Mouse (Mus musculus): ENCODE results near the gene Slc4a8.
A peak's percentile ranks its signal among the peaks of the same experiment; 100 is the strongest.

Slc4a8 gene

GRCm38 (mm10) chr15:100829775-100830174 lies 68.2 kb downstream of the Slc4a8 start:
- no peak for DNase-seq (ENCODE audit: low spot score in 2 of 2)

DNA sequence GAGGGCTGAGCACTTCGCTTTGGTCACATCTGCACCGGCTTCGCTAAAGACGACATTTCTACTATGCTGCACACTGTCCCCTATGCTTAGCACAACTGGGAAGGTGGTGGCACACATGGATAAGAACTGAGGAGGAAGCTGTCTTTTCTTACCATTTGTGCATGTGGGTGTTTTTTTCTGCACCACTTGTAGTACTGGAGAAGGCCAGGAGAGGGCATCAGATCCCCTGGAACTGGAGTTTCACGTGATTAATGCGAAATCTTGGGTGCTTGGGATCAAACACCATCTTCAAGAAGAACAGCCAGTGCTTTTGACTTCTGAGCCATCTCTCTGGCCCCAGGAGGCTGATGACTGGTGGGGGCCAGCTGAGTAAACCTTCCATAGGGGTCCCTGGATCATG lies 69.1 kb downstream of the Slc4a8 start:
- no peak for DNase-seq (ENCODE audit: low spot score in 2 of 2)

DNA sequence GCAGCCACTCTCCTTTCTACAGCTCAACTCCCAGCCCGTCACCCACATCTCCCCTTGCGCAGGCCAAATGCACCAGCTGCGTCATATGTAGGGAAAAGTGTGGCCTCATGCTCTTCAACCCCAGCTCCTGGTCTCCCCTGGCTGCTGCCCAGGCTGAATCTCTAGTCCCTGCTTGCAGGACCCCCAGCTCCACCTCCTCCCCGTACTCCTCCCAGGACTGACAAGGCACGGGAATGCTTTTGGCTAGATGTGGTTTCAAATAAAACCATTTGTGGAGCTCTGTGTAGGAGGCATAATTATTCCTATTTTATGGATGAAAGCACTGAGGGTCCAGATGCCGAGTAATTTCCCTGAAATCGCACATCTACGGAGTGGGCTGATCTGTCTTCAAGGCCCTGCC lies 70.6 kb downstream of the Slc4a8 start:
- no peak for DNase-seq (ENCODE audit: low spot score in 2 of 2)

- DNase-seq (ENCODE audit: low spot score in 2 of 2): no peak
Measured at GRCm38 (mm10) chr15:100832784-100833183, 71.2 kb downstream of the Slc4a8 start.

DNA sequence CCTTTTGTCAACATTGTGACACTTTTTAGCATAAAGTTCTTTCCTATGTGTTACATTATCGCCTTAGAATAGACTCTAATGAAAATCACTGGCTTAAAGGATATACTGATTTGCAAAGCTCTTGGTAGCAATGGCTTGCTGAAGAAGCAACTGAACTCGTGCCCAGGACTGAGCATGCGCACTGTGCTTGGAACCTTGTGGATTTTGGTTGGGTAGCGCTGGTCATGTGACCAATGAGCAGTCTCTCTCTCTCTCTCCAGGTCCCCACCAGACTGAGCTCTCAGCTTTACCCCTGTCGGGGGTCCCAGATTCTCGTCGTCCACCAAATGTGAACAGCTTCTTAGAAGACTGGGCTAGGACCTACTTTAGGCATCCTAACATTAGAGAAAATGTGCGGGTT lies 75.2 kb downstream of the Slc4a8 start:
- DNase-seq (ENCODE audit: low spot score in 2 of 2): no peak

GRCm38 (mm10) chr15:100838607-100839207 lies 77.2 kb downstream of the Slc4a8 start:
- peak in 1 of 2 experiments; percentile 8 for DNase-seq (ENCODE audit: low spot score in 2 of 2)

DNA sequence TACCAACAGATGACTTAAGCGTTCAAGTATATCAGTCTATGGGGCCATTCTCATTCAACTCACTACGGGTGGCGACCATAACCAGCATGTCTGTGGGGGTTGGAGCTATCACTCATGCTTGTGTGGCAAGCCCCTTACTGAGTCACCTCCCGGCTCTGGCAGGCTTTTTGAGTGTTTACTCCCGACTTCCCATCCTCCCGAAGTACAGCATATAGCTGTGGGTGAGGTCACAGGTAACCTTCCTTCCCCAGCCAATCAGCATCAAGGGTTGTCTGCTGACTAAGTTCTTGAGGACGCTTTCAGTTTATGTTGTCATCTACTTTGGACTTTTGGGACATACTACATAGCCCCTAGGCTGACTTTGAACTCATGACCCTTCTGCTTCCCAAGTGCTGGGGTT lies 82.8 kb downstream of the Slc4a8 start:
- DNase-seq (ENCODE audit: low spot score in 2 of 2): no peak

DNA sequence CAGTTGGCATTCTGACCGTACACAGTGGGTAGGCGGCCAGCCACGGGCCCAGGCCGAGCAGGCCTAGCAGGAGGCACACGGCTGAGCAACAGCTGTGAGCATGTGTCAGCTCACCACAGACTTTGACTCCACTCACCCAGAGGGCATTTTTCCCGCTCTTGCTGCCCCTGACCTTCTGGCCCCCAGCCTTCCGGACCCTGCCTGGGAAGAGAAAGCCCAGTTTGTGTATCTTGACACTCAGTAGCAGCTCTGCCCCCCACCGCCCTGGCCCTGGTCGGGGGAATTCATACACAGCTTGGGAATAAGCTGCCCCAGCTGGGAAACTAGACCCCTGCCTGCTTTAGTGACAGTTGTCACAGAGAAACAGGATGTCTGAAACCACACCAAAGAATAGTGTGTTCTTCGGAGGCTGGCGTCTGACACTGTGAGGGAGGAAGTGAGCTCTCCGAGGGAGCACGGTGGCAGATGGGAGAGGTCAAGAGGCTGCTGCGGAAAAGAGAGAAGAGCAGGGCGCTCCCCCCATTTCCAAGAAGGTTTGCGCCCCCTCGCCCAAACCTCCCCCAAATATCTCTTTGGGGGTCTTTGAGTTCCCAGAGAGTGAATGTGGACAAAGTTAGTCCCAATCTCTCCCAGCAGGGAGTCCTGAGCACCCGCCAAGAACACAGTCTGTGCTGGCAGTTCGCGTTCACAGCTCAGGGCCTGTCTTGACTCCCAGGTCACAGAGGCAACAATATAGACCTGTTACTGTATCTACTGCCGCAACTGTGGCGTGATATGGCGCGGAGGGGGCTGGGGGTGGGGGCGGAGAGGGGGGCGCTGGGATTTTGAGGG lies 83.7 kb downstream of the Slc4a8 start:
- no peak for DNase-seq (ENCODE audit: low spot score in 2 of 2)

DNA sequence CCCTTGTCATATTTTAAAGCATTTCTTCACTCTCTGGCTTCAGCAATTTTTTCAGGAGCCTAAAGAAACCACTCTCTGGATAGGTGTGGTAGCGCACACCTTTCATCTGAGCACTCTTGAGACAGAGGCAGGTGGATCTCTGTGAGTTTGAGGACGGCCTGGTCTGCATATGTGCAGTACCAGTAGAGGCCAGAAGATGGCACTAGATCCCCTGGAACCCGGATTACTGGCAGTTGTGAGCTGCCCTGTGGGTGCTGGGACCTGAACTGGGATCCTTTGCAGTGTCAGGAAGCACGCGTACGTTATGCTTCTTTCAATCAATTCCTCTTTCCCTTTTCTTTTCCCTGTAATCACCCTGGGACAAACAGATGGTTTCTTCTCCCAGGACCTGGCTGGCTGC lies 85.6 kb downstream of the Slc4a8 start:
- DNase-seq (ENCODE audit: low spot score in 2 of 2): no peak

DNA sequence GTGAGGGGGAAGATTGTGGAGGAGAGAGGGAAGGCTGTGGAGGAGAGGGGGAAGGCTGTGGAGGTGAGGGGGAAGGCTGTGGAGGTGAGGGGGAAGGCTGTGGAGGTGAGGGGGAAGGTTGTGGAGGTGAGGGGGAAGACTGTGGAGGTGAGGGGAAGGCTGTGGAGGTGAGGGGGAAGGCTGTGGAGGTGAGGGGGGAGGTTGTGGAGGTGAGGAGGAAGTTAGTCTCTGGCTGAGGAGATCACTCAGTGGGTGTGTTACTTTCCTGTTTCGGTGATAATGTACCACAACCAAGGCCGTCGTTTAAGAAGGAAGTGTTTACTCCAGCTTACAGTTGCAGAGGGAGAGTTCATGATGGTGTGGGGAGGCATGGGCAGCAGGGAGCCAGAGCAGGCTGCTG lies 96.0 kb downstream of the Slc4a8 start:
- DNase-seq (ENCODE audit: low spot score in 2 of 2): no peak

DNA sequence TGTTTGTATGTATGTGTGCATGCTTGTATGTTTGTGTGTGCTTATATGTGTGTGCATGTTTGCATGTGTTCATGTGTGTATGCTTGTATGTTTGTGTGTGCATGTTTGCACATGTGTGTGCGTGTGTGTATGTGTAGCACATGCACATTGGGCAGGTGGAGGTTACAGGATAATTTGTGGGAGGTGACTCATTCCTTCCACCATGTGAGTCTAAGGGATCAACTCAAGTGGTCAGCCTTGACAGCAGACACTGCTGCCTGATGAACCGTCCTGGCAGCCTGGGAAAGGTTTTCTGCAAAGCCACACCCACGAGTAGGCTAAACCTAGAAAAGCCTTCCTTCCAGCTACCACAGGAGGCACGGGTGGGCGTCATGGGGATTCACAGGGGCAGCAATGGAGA lies 99.3 kb downstream of the Slc4a8 start:
- no peak for DNase-seq (ENCODE audit: low spot score in 2 of 2)

- no peak for DNase-seq (ENCODE audit: low spot score in 2 of 2)
Measured at GRCm38 (mm10) chr15:100865556-100865955, 104.0 kb downstream of the Slc4a8 start.

DNA sequence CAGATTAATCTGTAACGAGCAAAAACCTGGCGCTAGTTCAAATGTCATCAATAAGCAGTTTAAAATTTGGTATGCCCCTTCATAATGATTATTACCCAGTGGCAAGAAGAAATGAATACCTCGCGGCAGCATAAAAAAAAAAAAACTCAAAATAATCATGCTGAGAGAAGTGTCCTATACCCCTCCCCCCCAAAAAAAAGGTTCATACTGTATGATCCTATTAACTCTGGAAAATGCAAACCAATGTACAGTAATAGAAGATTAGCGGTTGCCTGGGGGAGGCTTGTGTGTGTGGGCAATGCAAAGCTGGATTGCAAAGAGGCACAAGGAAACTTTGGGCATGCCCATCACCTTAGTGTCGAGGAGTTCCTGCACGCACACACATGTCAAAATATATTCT lies 108.0 kb downstream of the Slc4a8 start, which contains the start of gene Scn8a:
Gene Scn8a (plus strand): TSS at position 301 of the 400 bp plus-strand sequence.
- no peak for DNase-seq (ENCODE audit: low spot score in 2 of 2)

DNA sequence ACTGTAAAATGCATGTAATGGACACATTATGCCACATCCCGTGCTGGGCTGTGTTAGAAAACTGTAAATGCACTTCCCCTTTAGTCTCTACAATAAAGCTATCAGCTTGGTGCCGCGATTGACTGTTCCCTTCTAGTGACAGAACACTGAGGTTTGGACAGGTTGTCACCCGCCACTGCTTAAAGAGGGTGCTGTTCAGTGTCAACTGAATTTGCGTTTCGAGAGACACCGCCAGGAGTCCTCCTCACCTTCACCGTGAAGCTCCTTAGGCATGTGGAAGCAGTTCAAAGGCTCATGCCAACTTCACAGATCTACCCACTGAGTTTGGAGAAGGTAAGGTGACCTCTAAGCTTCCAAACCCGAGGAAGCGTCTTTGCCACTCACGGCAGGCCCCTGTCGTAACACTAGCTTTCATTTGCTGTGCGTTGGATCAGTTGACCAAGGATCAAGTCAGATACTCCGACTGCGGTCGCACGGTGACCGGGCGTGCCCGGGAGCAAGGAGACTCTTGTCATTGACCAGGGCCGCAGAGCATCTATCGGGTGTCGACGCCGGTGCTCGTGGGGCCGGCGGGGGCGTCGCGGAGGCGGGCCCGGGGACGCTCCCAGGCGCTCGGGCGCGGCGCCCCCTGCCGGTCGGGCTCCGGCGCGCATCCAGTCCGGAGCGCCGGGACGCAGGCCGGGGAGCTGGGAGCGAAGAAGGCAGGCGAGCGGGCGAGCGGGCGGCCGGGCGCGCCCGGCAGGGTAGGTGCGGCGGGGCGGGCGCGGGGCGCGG lies 108.6 kb downstream of the Slc4a8 start:
- DNase-seq (ENCODE audit: low spot score in 2 of 2): peak in 1 of 2 experiments; percentile 33

DNA sequence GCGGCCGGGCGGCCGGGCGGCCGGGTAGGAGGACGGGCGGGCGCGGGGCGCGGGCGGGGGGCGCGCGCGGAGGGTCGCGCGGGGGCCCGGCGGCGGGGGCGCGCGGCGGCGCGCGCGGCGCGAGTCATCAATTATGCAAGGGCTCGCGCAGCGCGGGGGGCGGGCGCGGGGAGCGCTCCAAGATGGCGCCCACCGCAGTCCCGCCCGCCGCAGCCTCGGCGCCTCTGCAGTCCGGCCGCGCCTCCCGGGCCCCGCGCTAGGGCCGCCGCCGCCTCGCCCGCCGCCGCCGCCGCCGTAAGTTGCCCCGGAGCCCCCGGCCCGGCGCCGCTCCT lies 109.2 kb downstream of the Slc4a8 start:
- DNase-seq (ENCODE audit: low spot score in 2 of 2): no peak

- DNase-seq (ENCODE audit: low spot score in 2 of 2): no peak
Measured at GRCm38 (mm10) chr15:100871107-100872011, 109.8 kb downstream of the Slc4a8 start.

DNA sequence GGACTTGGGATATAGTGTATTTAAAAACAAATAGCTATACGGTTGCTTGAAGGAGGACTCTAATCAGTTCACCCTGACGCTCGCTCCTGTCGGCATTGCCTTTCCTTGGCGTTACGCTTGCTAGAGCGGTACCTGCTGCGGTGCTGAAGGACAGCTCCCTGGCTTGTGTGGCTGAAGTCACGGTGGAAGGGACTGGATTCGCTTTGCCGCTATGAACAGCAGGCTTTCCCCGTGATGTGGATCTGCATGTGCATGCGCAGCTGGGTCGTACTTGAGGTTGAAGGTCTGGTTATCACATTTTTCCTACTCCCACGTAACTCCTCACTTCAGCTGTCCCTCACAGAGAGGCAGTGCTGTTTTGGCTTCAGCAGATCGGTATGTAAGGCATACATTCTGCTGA lies 111.6 kb downstream of the Slc4a8 start:
- peak; percentile 60 to 65 for DNase-seq (ENCODE audit: low spot score in 2 of 2)

Data from urinary bladder, adult 18-20 months (tissue).